Mouse (Mus musculus) liver, embryonic 14.5 days (tissue): ENCODE results near the gene Cav1. TPM values are rescaled to one million over a fixed set of nuclear protein-coding genes. Genes with fewer than 3 reads are reported as not detected.

Experiments
- ATAC-seq: fragments of 200-750 bp; cut with Nextera tagmentation; 2 replicates; pipeline ENCODE4 v1.8.0; 2017; ENCODE audit warnings: moderate number of reproducible peaks, mild to moderate bottlenecking, moderate library complexity; ENCODE audit not compliant: insufficient read depth
- DNase-seq, 3 experiments: peaks; one replicate each; pipeline ENCODE4 v3.0.0-alpha.2; 2012 to 2013; ENCODE audit warnings: low read depth in 3 of 3, low spot score in 3 of 3
- H3K27ac ChIP-seq: fragments of 300-500 bp; sonication (generic); 2 replicates; pipeline ENCODE4 v1.5.1; 2014; ENCODE audit warnings: moderate library complexity, mild to moderate bottlenecking, control low read depth, inconsistent platforms
- H3K27me3 ChIP-seq: fragments of 300-500 bp; sonication (generic); 2 replicates; pipeline ENCODE4 v1.6.1; 2014; ENCODE audit warnings: mild to moderate bottlenecking, low read length, moderate library complexity; ENCODE audit not compliant: control insufficient read depth, insufficient read depth
- H3K36me3 ChIP-seq: fragments of 300-500 bp; sonication (generic); replicated peaks from 2 replicates; pipeline ENCODE4 v1.6.1; 2014; ENCODE audit warnings: low read depth; ENCODE audit not compliant: control insufficient read depth, insufficient read depth
- H3K4me1 ChIP-seq, 2 experiments: fragments of 200-500 bp in 1 of 2; fragments of 300-500 bp in 1 of 2; sonication (generic) in 1 of 2; replicated peaks; 2 replicates each; pipeline ENCODE4 v1.6.1; 2012 to 2014; ENCODE audit warnings: antibody characterized with exemption in 1 of 2, inconsistent platforms in 1 of 2, low read length in 1 of 2; ENCODE audit not compliant: control insufficient read depth in 2 of 2, insufficient read depth in 2 of 2
- H3K4me2 ChIP-seq: fragments of 300-500 bp; sonication (generic); 2 replicates; pipeline ENCODE4 v1.6.1; 2014; ENCODE audit warnings: low read depth, mild to moderate bottlenecking, control low read depth, moderate library complexity
- H3K4me3 ChIP-seq, 2 experiments: fragments of 200-500 bp in 1 of 2; fragments of 300-500 bp in 1 of 2; sonication (generic) in 1 of 2; 2 replicates each; pipeline ENCODE4 v1.5.1; 2012 to 2014; ENCODE audit warnings: low read depth in 2 of 2, low read length in 2 of 2, mild to moderate bottlenecking in 2 of 2, control low read depth in 1 of 2, inconsistent platforms in 1 of 2, moderate library complexity in 1 of 2; ENCODE audit not compliant: insufficient read depth in 1 of 2
- H3K9ac ChIP-seq: fragments of 300-500 bp; sonication (generic); replicated peaks from 2 replicates; pipeline ENCODE4 v1.6.1; 2014; ENCODE audit warnings: mild to moderate bottlenecking, control low read depth, moderate library complexity
- H3K9me3 ChIP-seq: fragments of 300-500 bp; sonication (generic); 2 replicates; pipeline ENCODE4 v1.6.1; 2016; ENCODE audit warnings: low read length, mixed read lengths; ENCODE audit not compliant: control insufficient read depth
- CTCF ChIP-seq: IDR thresholded peaks from 2 replicates; pipeline ENCODE4 v1.5.1; 2016; ENCODE audit warnings: antibody characterized with exemption, low read depth, control low read depth
- EP300 ChIP-seq: IDR thresholded peaks from 2 replicates; pipeline ENCODE4 v1.6.1; 2016; ENCODE audit warnings: antibody characterized with exemption, low read depth
- WGBS: fragments of 180-500 bp; shearing (Covaris S2); extraction: QIAGEN DNeasy Blood & Tissue Kit; methylation state at CpG from one replicate; pipeline ENCODE4 v1.1.7; 2014; ENCODE audit not compliant: insufficient replicate concordance; 5-methylcytosine and 5-hydroxymethylcytosine counted together
- polyA plus RNA-seq, 2 experiments: library from polyadenylated mRNA; depleted of rRNA in 1 of 2; stranded (reverse) in 1 of 2; unstranded in 1 of 2; fragments of >200 nt; fragmentation: Nextera tagmentation in 1 of 2; extraction: Ambion mirVana in 1 of 2; gene quantifications; 2 replicates each; pipeline versions ENCODE4 v1.2.1 to v1.2.3; 2012 to 2014

Cav1 gene
- polyA plus RNA-seq, 2 experiments, result 1.8 to 3.5 TPM

- no peaks in the 10 kb centered on the region for H3K9me3 ChIP-seq
- H3K27me3 ChIP-seq, result peaks cover 24% of the 10 kb centered on the region
- H3K27ac ChIP-seq, result no peak overlapping the region
- no peaks in the 10 kb centered on the region for H3K36me3 ChIP-seq
- no peak for ATAC-seq
- DNase-seq, result no peak
- WGBS, result 31% methylated on average over 2 of the region's 2 CpGs
- no peak overlapping the region for H3K9ac ChIP-seq
- H3K4me2 ChIP-seq, result no peak overlapping the region
- TF ChIP-seq CTCF (no peak), EP300 (no peak)
- H3K4me1 ChIP-seq, result peaks cover 0 to 8% of the 10 kb centered on the region in 2 experiments; a peak in 2 of 4 replicates
- H3K4me3 ChIP-seq, result no peak overlapping the region
Measured at GRCm38 (mm10) chr6:17308661-17309060, 2.5 kb downstream of the Cav1 start.

- whole genome bisulfite sequencing, result 61% methylated on average over 2 of the region's 2 CpGs
- Histone ChIP-seq H3K27ac (no peak overlapping the region), H3K36me3 (no peaks in the 10 kb centered on the region), H3K9me3 (no peaks in the 10 kb centered on the region), H3K4me3 (no peak overlapping the region), H3K9ac (no peak overlapping the region), H3K27me3 (peaks cover 24% of the 10 kb centered on the region), H3K4me1 (peaks cover 0 to 8% of the 10 kb centered on the region in 2 experiments; a peak in 2 of 4 replicates), H3K4me2 (no peak overlapping the region)
- TF ChIP-seq EP300, result no peak
- ATAC-seq (no peak), DNase-seq (no peak)
Measured at GRCm38 (mm10) chr6:17309260-17309659, 3.1 kb downstream of the Cav1 start.

GRCm38 (mm10) chr6:17314241-17314640 is 8.1 kb downstream of the Cav1 start:
- DNase-seq, result no peak
- no peaks in the 10 kb centered on the region for H3K9me3 ChIP-seq
- no peak overlapping the region for H3K4me3 ChIP-seq
- no peaks in the 10 kb centered on the region for H3K36me3 ChIP-seq
- H3K9ac ChIP-seq, result no peak overlapping the region
- TF ChIP-seq CTCF (no peak), EP300 (no peak)
- no peak for ATAC-seq
- H3K4me1 ChIP-seq, result peaks cover 0 to 2% of the 10 kb centered on the region in 2 experiments; a peak in 1 of 4 replicates
- no peak overlapping the region for H3K27ac ChIP-seq
- no peaks in the 10 kb centered on the region for H3K27me3 ChIP-seq
- 49% methylated on average over 2 of the region's 2 CpGs for WGBS
- H3K4me2 ChIP-seq, result no peak overlapping the region

- DNase-seq (no peak), ATAC-seq (no peak)
- Histone ChIP-seq H3K9me3 (no peaks in the 10 kb centered on the region), H3K27me3 (no peaks in the 10 kb centered on the region), H3K4me1 (peaks cover 0 to 2% of the 10 kb centered on the region in 2 experiments; a peak in 1 of 4 replicates), H3K4me2 (no peak overlapping the region), H3K9ac (no peak overlapping the region), H3K4me3 (no peak overlapping the region), H3K27ac (no peak overlapping the region), H3K36me3 (no peaks in the 10 kb centered on the region)
- TF ChIP-seq EP300 (no peak), CTCF (no peak)
- 54% methylated on average over 5 of the region's 5 CpGs for WGBS
Measured at GRCm38 (mm10) chr6:17314659-17315616, 8.8 kb downstream of the Cav1 start.

- H3K27me3 ChIP-seq, result no peaks in the 10 kb centered on the region
- H3K4me3 ChIP-seq, result no peak overlapping the region
- no peak for DNase-seq
- H3K36me3 ChIP-seq, result no peaks in the 10 kb centered on the region
- H3K9me3 ChIP-seq, result no peaks in the 10 kb centered on the region
- ATAC-seq, result no peak
- no peak overlapping the region for H3K4me2 ChIP-seq
- WGBS, result 43% methylated on average over 15 of the region's 15 CpGs
- H3K27ac ChIP-seq, result no peak overlapping the region
- no peak for TF ChIP-seq CTCF
- no peak for TF ChIP-seq EP300
- H3K4me1 ChIP-seq, result peaks cover 0 to 2% of the 10 kb centered on the region in 2 experiments; a peak in 1 of 4 replicates
- H3K9ac ChIP-seq, result no peak overlapping the region
Measured at GRCm38 (mm10) chr6:17316294-17317166, 10.4 kb downstream of the Cav1 start.
